Mouse (Mus musculus) hindbrain, embryonic 15.5 days (tissue): Measurements from ENCODE around the gene Kcnk13. TPM values are rescaled to one million over a fixed set of nuclear protein-coding genes. Genes with fewer than 3 reads are reported as not detected.

ENCODE experiments used
- ATAC-seq: fragments of 200-750 bp; cut with Nextera tagmentation; 2 replicates; pipeline ENCODE4 v1.8.0; 2017; ENCODE audit warnings: low read depth, moderate number of reproducible peaks, moderate TSS enrichment; ENCODE audit not compliant: low FRiP score
- H3K27ac ChIP-seq: fragments of 300-500 bp; sonication (generic); replicated peaks from 2 replicates; pipeline ENCODE4 v1.5.1; 2015; ENCODE audit warnings: mild to moderate bottlenecking, inconsistent platforms
- H3K27me3 ChIP-seq: fragments of 300-500 bp; sonication (generic); 2 replicates; pipeline ENCODE4 v1.6.1; 2015; ENCODE audit warnings: control low read depth, inconsistent platforms
- H3K36me3 ChIP-seq: fragments of 300-500 bp; sonication (generic); 2 replicates; pipeline ENCODE4 v1.6.1; 2015; ENCODE audit warnings: control low read depth, inconsistent platforms
- H3K4me1 ChIP-seq: fragments of 300-500 bp; sonication (generic); replicated peaks from 2 replicates; pipeline ENCODE4 v1.6.1; 2015; ENCODE audit warnings: control low read depth, inconsistent platforms
- H3K4me2 ChIP-seq: fragments of 300-500 bp; sonication (generic); 2 replicates; pipeline ENCODE4 v1.6.1; 2015; ENCODE audit warnings: moderate library complexity, mild to moderate bottlenecking, inconsistent platforms
- H3K4me3 ChIP-seq: fragments of 300-500 bp; sonication (generic); 2 replicates; pipeline ENCODE4 v1.5.1; 2015; ENCODE audit warnings: mild to moderate bottlenecking, inconsistent platforms
- H3K9ac ChIP-seq: fragments of 300-500 bp; sonication (generic); 2 replicates; pipeline ENCODE4 v1.6.1; 2015; ENCODE audit warnings: inconsistent platforms
- H3K9me3 ChIP-seq: fragments of 300-500 bp; sonication (generic); 2 replicates; pipeline ENCODE4 v1.6.1; 2016; ENCODE audit warnings: control low read depth, inconsistent platforms
- WGBS: fragments of 180-500 bp; shearing (Covaris S2); methylation state at CpG from one replicate; pipeline ENCODE4 v1.1.7; 2015; 5-methylcytosine and 5-hydroxymethylcytosine counted together
- polyA plus RNA-seq: library from polyadenylated mRNA; unstranded; fragments of >200 nt; fragmentation: Nextera tagmentation; extraction: Ambion mirVana; gene quantifications from 2 replicates; pipeline ENCODE4 v1.2.1, GENCODE M21; 2015

Kcnk13 gene
- polyA plus RNA-seq, 1 experiment from 2014 or later: 1.1 TPM

DNA sequence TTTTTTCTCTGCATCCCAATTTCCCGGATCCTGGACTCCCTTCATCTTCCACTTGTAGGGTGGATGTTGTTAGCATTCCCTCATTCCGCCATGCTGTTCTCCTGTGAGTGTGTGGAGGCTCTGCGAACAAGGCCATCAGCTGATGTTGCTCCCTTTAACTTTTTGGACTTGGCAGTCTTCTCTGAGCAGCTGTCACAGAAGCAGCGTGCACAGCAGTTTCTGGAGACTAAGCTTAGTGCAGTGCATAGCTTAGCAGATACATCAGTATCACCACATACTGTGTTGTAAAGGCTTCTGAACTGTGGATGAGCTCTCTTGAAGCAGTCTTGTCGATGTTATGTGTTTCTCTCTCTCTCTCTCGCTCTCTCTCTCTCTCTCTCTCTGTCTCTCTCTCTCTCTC is 25.1 kb upstream of the Kcnk13 start:
- Histone ChIP-seq H3K27me3 (no peaks in the 10 kb centered on the region), H3K4me3 (no peak overlapping the region), H3K4me2 (no peak overlapping the region), H3K36me3 (0 out of 2 replicates have a peak, but pooled peaks cover 4% of the 10 kb centered on the region), H3K9me3 (no peaks in the 10 kb centered on the region), H3K27ac (no peak overlapping the region), H3K9ac (no peak overlapping the region), H3K4me1 (no peaks in the 10 kb centered on the region)
- ATAC-seq: no peak
- 81% methylated on average over 6 of the region's 6 CpGs for WGBS

DNA sequence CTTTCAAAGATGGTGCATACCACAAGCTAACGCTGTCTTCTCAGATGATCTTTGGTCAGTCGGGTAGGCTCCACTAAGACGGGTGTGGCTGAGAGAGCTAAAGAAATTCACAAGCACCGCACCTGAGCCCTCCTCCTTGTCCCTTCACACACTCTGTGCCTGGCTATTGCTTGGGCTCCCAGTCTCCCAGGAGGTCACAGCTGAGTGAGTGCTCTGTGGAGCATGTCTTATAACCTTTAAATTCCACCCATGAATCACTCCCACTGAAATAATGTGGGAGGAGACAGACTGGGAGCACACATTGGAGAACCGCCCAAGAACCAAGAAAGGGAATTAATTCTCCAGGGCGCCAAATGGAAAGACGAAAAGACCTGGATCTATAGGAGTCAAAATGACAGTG is 23.6 kb upstream of the Kcnk13 start:
- no peak overlapping the region for H3K9ac ChIP-seq
- H3K27me3 ChIP-seq: no peaks in the 10 kb centered on the region
- H3K36me3 ChIP-seq: 0 out of 2 replicates have a peak, but pooled peaks cover 7% of the 10 kb centered on the region
- H3K9me3 ChIP-seq: no peaks in the 10 kb centered on the region
- H3K4me1 ChIP-seq: no peaks in the 10 kb centered on the region
- H3K27ac ChIP-seq: no peak overlapping the region
- ATAC-seq: no peak
- no peak overlapping the region for H3K4me2 ChIP-seq
- H3K4me3 ChIP-seq: no peak overlapping the region
- WGBS: 77% methylated on average over 7 of the region's 7 CpGs

DNA sequence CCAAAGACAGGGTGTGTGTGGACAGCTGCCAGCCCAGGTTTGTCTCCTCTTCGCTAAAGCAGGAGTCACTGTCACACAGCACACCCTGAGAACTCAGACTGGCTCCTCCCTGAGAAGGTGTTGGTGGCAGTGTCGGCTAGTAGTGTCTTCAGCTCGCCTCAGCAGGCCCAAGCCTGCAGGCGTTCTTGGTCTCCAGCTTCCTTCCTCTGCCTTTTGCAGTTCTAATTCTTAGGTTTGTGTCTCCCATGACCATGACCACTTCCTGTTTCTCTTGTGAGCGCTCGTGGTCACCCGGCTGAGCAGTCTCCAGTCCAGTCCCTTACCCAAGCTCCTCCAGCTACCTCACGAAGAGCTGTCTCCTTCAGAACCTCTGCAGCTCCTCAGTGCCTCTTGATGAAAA is 21.9 kb upstream of the Kcnk13 start:
- Histone ChIP-seq H3K9me3 (no peaks in the 10 kb centered on the region), H3K4me3 (no peak overlapping the region), H3K27me3 (no peaks in the 10 kb centered on the region), H3K27ac (no peak overlapping the region), H3K4me2 (no peak overlapping the region), H3K4me1 (no peaks in the 10 kb centered on the region), H3K9ac (no peak overlapping the region), H3K36me3 (peaks cover 9% of the 10 kb centered on the region; the same call in 1 of the 2 replicates)
- WGBS: 87% methylated on average over 8 of the region's 8 CpGs
- ATAC-seq: no peak

GRCm38 (mm10) chr12:99952928-99953327 is 11.4 kb upstream of the Kcnk13 start:
- Histone ChIP-seq H3K4me2 (no peak overlapping the region), H3K27ac (no peak overlapping the region), H3K4me3 (no peak overlapping the region), H3K9ac (no peak overlapping the region), H3K4me1 (peaks cover 5% of the 10 kb centered on the region; the same call in 1 of the 2 replicates), H3K27me3 (no peaks in the 10 kb centered on the region), H3K9me3 (no peaks in the 10 kb centered on the region), H3K36me3 (0 out of 2 replicates have a peak, but pooled peaks cover 7% of the 10 kb centered on the region)
- ATAC-seq: peak; percentile 30; the same call in 1 of the 2 replicates
- WGBS: 57% methylated on average over 7 of the region's 7 CpGs

- H3K4me3 ChIP-seq: no peak overlapping the region
- 0 out of 2 replicates have a peak, but pooled peaks cover 4% of the 10 kb centered on the region for H3K27me3 ChIP-seq
- no peak overlapping the region for H3K27ac ChIP-seq
- H3K4me2 ChIP-seq: no peak overlapping the region
- 87% methylated on average over 7 of the region's 7 CpGs for WGBS
- no peaks in the 10 kb centered on the region for H3K9me3 ChIP-seq
- peaks cover 20% of the 10 kb centered on the region for H3K4me1 ChIP-seq
- H3K36me3 ChIP-seq: 0 out of 2 replicates have a peak, but pooled peaks cover 3% of the 10 kb centered on the region
- ATAC-seq: no peak
- H3K9ac ChIP-seq: no peak overlapping the region
Measured at GRCm38 (mm10) chr12:99956411-99956810, 7.9 kb upstream of the Kcnk13 start.

GRCm38 (mm10) chr12:99958068-99959060 is 5.9 kb upstream of the Kcnk13 start:
- H3K4me1 ChIP-seq: peaks cover 20% of the 10 kb centered on the region
- H3K27me3 ChIP-seq: peaks cover 9% of the 10 kb centered on the region
- H3K9ac ChIP-seq: no peak overlapping the region
- H3K4me3 ChIP-seq: no peak overlapping the region
- ATAC-seq: peak; percentile 28; the same call in 1 of the 2 replicates
- no peak overlapping the region for H3K4me2 ChIP-seq
- 48% methylated on average over 9 of the region's 9 CpGs for WGBS
- no peaks in the 10 kb centered on the region for H3K9me3 ChIP-seq
- 0 out of 2 replicates have a peak overlapping the region, but pooled peaks have one; percentile 15 for H3K27ac ChIP-seq
- H3K36me3 ChIP-seq: 0 out of 2 replicates have a peak, but pooled peaks cover 3% of the 10 kb centered on the region

GRCm38 (mm10) chr12:99959291-99959690 is 5.0 kb upstream of the Kcnk13 start:
- H3K36me3 ChIP-seq: 0 out of 2 replicates have a peak, but pooled peaks cover 3% of the 10 kb centered on the region
- no peak overlapping the region for H3K4me3 ChIP-seq
- no peak for ATAC-seq
- peaks cover 23% of the 10 kb centered on the region for H3K4me1 ChIP-seq
- H3K27ac ChIP-seq: no peak overlapping the region
- H3K9ac ChIP-seq: no peak overlapping the region
- no peaks in the 10 kb centered on the region for H3K9me3 ChIP-seq
- no peak overlapping the region for H3K4me2 ChIP-seq
- H3K27me3 ChIP-seq: peaks cover 18% of the 10 kb centered on the region

- Histone ChIP-seq H3K4me2 (no peak overlapping the region), H3K27me3 (peaks cover 25% of the 10 kb centered on the region), H3K9ac (no peak overlapping the region), H3K4me3 (no peak overlapping the region), H3K27ac (no peak overlapping the region), H3K4me1 (peaks cover 30% of the 10 kb centered on the region), H3K9me3 (no peaks in the 10 kb centered on the region), H3K36me3 (0 out of 2 replicates have a peak, but pooled peaks cover 3% of the 10 kb centered on the region)
- ATAC-seq: peak; percentile 45; the same call in 1 of the 2 replicates
- WGBS: 28% methylated on average over 10 of the region's 10 CpGs
Measured at GRCm38 (mm10) chr12:99959930-99960329, 4.4 kb upstream of the Kcnk13 start.

DNA sequence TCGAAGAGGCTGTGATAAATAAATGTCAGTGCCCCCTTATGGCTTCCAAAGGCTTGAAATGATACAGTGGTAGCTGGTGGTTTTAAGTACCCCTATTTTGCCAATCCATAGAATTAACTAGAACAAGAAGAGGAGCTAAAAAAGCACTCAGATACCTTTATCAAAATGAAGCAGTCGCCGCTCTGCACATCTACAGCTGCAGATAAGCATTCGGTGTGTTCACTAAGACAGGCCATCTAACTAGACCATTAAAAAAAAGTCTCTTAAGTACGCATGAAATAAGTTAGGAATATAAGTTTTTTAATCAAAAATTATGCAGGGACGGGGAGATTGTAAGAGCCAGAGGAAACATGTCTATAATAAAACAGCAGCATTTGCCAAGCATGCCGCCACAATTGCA is 3.6 kb upstream of the Kcnk13 start:
- Histone ChIP-seq H3K4me3 (no peak overlapping the region), H3K27ac (no peak overlapping the region), H3K9me3 (no peaks in the 10 kb centered on the region), H3K27me3 (peaks cover 29% of the 10 kb centered on the region), H3K36me3 (no peaks in the 10 kb centered on the region), H3K9ac (no peak overlapping the region), H3K4me1 (peaks cover 37% of the 10 kb centered on the region), H3K4me2 (no peak overlapping the region)
- 92% methylated on average over 7 of the region's 7 CpGs for WGBS
- ATAC-seq: no peak

DNA sequence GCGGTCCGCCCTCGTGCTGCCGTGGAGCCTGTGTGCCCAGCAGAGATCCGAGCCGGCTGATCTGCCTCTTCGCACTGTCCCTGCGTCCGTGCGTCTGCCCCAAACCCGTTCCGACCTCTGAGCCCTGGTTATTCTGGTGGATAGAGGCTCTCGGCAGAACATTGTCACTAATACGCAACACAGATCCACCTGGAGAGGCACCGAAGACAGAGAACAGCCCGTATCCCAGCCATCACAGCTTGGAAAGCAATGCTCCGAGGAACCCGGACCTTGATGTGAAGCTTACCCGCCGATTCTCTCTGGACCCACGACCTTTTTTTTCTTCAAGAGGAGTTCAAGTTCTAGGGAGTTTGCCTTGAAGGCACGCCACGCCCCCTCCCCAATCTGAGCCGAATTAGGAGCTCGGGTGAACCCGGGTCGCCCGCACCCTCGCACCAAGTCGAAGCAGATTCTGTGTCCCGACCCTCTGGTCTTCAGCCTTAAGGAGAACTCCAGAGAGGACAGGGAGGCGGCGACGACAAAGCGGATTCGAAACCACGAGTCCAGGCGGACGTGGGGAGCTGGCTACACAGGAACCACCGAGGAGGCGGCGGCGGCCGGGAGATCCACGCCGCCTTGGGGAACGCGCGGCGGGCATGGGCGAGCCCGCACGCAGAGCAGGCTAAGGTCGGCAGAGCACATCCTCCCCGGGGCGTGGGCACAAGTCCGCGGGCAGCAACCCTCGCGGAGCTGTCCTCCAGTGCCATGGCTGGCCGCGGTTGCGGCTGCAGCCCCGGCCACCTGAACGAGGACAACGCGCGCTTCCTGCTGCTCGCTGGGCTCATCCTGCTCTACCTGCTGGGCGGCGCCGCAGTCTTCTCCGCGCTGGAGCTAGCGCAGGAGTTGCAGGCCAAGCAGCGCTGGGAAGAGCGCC is 1.2 kb downstream of the Kcnk13 start:
- Histone ChIP-seq H3K4me3 (peak overlapping the region; percentile 49), H3K4me2 (peak overlapping the region; percentile 84), H3K4me1 (peaks cover 32% of the 10 kb centered on the region), H3K27ac (no peak overlapping the region), H3K9ac (peak overlapping the region; percentile 47), H3K9me3 (no peaks in the 10 kb centered on the region), H3K27me3 (peaks cover 72% of the 10 kb centered on the region), H3K36me3 (no peaks in the 10 kb centered on the region)
- ATAC-seq: peak; percentile 49
- WGBS: under 1% methylated on average over 76 of the region's 77 CpGs

DNA sequence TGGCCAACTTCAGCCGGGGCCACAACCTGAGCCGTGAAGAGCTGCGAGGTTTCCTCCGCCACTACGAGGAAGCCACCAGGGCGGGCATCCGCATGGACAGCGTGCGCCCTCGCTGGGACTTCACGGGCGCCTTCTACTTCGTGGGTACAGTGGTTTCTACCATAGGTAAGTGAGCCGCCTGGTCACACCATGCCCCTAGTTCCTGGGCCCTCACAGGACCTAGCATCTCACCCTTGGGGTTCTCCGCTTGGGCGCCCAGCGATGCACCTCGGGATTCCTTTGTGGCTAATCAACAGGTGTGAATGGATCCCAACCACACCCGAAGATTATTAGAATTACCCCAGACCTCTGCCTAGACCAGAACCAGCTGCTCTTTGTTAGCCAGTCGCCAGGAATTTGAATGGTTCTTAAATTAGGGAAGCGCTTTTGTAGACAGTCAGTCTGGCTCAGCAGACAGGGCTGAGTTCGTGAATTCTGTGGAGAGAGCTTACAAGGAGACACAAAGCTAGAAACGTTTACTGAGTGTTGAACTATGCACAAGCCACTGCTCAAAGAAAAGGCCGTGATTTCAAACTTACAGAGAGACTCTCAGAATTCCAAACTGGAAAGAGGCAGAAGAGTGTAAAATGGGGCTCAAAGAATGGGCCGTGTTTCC is 1.9 kb downstream of the Kcnk13 start:
- Histone ChIP-seq H3K4me1 (peaks cover 32% of the 10 kb centered on the region), H3K27me3 (peaks cover 68% of the 10 kb centered on the region), H3K36me3 (no peaks in the 10 kb centered on the region), H3K9ac (peak overlapping the region; percentile 47), H3K9me3 (no peaks in the 10 kb centered on the region), H3K4me3 (peak overlapping the region; percentile 49), H3K27ac (no peak overlapping the region), H3K4me2 (peak overlapping the region; percentile 84)
- WGBS: 7% methylated on average over 25 of the region's 25 CpGs
- peak; percentile 58 for ATAC-seq
